Mouse (Mus musculus) MEL (cell line): ENCODE measurements around the gene Lrfn1.

Source experiments
- CTCF ChIP-seq, 3 experiments: IDR thresholded peaks in 2 of 3; conservative IDR thresholded peaks in 1 of 3; 2 replicates each; pipeline ENCODE4 v1.5.1; 2011 to 2012; ENCODE audit warnings: low read length in 3 of 3, low read depth in 2 of 3, mild to moderate bottlenecking in 2 of 3, improper control_type of control experiment in 1 of 3, inconsistent platforms in 1 of 3, mixed read lengths in 1 of 3, moderate library complexity in 1 of 3; ENCODE audit not compliant: control insufficient read depth in 1 of 3, insufficient read depth in 1 of 3, poor library complexity in 1 of 3, severe bottlenecking in 1 of 3
- ELF1 ChIP-seq: IDR thresholded peaks from 2 replicates; pipeline ENCODE4 v1.6.1; 2014; ENCODE audit warnings: low read depth, mild to moderate bottlenecking, inconsistent platforms, low read length, improper control_type of control experiment, moderate library complexity
- EP300 ChIP-seq, 2 experiments: IDR thresholded peaks; 2 replicates each; pipeline ENCODE4 v1.6.1; 2011; ENCODE audit warnings: improper control_type of control experiment in 2 of 2, low read length in 2 of 2, low read depth in 1 of 2, mild to moderate bottlenecking in 1 of 2
- GATA1 ChIP-seq: IDR thresholded peaks from 2 replicates; pipeline ENCODE4 v1.6.1; 2011; ENCODE audit warnings: low read depth, low read length, improper control_type of control experiment
- MAFK ChIP-seq: IDR thresholded peaks from 2 replicates; pipeline ENCODE4 v1.6.1; 2011; ENCODE audit warnings: low read depth, mild to moderate bottlenecking, low read length, improper control_type of control experiment, borderline replicate concordance
- MAX ChIP-seq: IDR thresholded peaks from 2 replicates; pipeline ENCODE4 v1.6.1; 2011; ENCODE audit warnings: low read length, improper control_type of control experiment
- MAZ ChIP-seq: IDR thresholded peaks from 2 replicates; pipeline ENCODE4 v1.6.1; 2012; ENCODE audit warnings: low read depth, mild to moderate bottlenecking, inconsistent platforms, low read length, improper control_type of control experiment
- POLR2A ChIP-seq, 2 experiments: IDR thresholded peaks; 2 replicates each; pipeline ENCODE4 v1.6.1; 2011 to 2012; ENCODE audit warnings: low read length in 2 of 2, mild to moderate bottlenecking in 2 of 2, control low read depth in 1 of 2, improper control_type of control experiment in 1 of 2, low read depth in 1 of 2, moderate library complexity in 1 of 2; ENCODE audit not compliant: control insufficient read depth in 1 of 2, insufficient read depth in 1 of 2, poor library complexity in 1 of 2
- POLR2AphosphoS2 ChIP-seq: IDR thresholded peaks from 2 replicates; pipeline ENCODE4 v1.6.1; 2011; ENCODE audit warnings: low read length, improper control_type of control experiment
- RCOR1 ChIP-seq: IDR thresholded peaks from 2 replicates; pipeline ENCODE4 v1.6.1; 2012; ENCODE audit warnings: low read depth, mild to moderate bottlenecking, inconsistent platforms, low read length, improper control_type of control experiment
- TAL1 ChIP-seq: IDR thresholded peaks from 2 replicates; pipeline ENCODE4 v1.6.1; 2012; ENCODE audit warnings: mild to moderate bottlenecking, inconsistent platforms, low read length, moderate library complexity, mixed read lengths
- USF1 ChIP-seq: IDR thresholded peaks from 2 replicates; pipeline ENCODE4 v1.6.1; 2014; ENCODE audit warnings: low read depth, mild to moderate bottlenecking, inconsistent platforms, low read length, improper control_type of control experiment, moderate library complexity

DNA sequence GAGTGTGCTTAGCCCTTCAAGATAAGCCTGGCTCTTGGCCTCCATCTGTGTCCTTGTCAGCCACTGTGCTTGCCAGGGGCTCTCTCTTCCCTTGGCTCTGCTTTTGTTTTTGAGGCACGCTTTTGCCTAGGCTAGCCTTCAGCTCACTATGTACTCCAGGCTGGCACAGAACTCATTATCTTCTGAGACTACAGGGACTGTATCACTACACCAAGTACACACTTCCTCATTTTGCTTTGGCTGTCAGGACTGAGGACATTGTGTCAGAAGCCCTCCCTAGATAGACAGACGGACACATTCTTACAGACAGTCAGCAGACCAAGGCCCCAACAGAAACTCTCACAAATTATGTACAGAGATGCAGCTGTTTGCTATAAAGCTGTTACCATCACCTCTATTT, 11.0 kb downstream of the Lrfn1 start:
- TF ChIP-seq CTCF (IDR thresholded peaks at IDR 0.05 in 2 of 3, conservative IDR thresholded peaks at IDR 0.05 in 1 of 3; ENCODE audit: control insufficient read depth in 1 of 3, insufficient read depth in 1 of 3, low read depth in 2 of 3, low read length in 3 of 3, poor library complexity in 1 of 3, severe bottlenecking in 1 of 3), result no peak
- no peak for TF ChIP-seq MAZ
- TF ChIP-seq POLR2A (IDR thresholded peaks at IDR 0.05; ENCODE audit: control insufficient read depth in 1 of 2, insufficient read depth in 1 of 2, low read depth in 1 of 2, low read length in 2 of 2, poor library complexity in 1 of 2), result no peak
- TF ChIP-seq MAFK, result no peak
- TF ChIP-seq EP300 (IDR thresholded peaks at IDR 0.05; ENCODE audit: low read depth in 1 of 2, low read length in 2 of 2), result peak; percentile 13 to 67; a peak in 3 of 4 replicates
- TF ChIP-seq TAL1, result no peak
- TF ChIP-seq POLR2AphosphoS2, result no peak
- TF ChIP-seq RCOR1, result 0 out of 2 replicates have a peak, but pooled peaks have one; percentile 33
- TF ChIP-seq USF1, result no peak
- TF ChIP-seq ELF1, result 0 out of 2 replicates have a peak, but pooled peaks have one; percentile 37
- TF ChIP-seq MAX, result no peak
- peak; percentile 60 for TF ChIP-seq GATA1
